Mouse (Mus musculus) regulatory T cell (primary cell): ENCODE data around the gene Ciita.

Experiments
- in situ Hi-C: fragments of 300-600 bp; cut with MboI, MseI; formaldehyde crosslinking; loops from one replicate; pipeline ENCODE4 v1.15.1; 2025; ENCODE audit warnings: high pct_unique_total_duplicates

Gene Ciita

GRCm38 (mm10) chr16:10471950-10472349 is 7.9 kb upstream of the Ciita start:
- in situ Hi-C loops: no loop called here

DNA sequence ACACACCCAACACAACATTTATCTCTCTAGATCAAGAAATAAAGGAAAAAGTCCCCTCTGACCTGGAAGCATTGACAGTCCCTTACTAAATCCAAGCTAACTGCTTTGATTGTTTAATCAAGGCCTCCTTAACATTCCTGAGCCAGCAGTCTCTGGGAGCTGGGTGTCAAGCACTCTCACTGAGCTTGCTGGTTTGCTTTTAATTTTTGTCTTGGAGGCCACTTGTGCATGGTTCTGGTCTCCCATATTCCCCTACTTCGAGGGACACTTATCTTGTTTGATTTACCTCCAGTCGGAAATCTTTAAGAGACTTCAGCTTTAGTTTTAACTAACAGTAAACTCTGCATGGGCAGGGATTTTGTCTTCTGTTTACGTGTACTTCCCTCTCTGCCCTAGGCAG is 4.9 kb upstream of the Ciita start:
- in situ Hi-C loops: loop anchor here (25.0 kb wide), 1 partner anchor 1512 kb away; the partner anchor contains the start of gene Shisa9

GRCm38 (mm10) chr16:10475919-10476318 is 3.9 kb upstream of the Ciita start:
- in situ Hi-C loops: loop anchor here (25.0 kb wide), 1 partner anchor 1511 kb away; the partner anchor contains the start of gene Shisa9

DNA sequence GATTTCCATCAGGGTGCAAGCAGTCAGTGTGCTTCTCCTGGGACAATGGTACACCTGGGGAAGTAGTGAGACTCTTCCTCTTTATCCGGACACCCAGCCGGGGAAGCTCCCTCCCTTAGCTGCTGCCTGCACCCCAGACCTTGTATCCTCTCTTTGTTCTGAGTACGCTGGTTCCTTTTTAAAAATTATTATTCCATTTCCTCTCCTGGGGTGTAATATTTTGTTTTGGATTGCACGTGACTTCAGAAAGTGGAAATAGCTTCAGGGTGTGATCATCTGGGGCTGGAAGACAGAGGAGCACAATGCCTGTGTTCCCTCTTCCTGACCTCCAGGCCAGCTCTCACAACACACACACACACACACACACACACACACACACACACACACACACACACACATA is 2.5 kb downstream of the Ciita start:
- in situ Hi-C loops: loop anchor here (25.0 kb wide), 1 partner anchor 1505 kb away; the partner anchor contains the start of gene Shisa9

GRCm38 (mm10) chr16:10486993-10487392 is 7.1 kb downstream of the Ciita start:
- in situ Hi-C loops: loop anchor here (25.0 kb wide), 1 partner anchor 1500 kb away; the partner anchor contains the start of gene Shisa9

DNA sequence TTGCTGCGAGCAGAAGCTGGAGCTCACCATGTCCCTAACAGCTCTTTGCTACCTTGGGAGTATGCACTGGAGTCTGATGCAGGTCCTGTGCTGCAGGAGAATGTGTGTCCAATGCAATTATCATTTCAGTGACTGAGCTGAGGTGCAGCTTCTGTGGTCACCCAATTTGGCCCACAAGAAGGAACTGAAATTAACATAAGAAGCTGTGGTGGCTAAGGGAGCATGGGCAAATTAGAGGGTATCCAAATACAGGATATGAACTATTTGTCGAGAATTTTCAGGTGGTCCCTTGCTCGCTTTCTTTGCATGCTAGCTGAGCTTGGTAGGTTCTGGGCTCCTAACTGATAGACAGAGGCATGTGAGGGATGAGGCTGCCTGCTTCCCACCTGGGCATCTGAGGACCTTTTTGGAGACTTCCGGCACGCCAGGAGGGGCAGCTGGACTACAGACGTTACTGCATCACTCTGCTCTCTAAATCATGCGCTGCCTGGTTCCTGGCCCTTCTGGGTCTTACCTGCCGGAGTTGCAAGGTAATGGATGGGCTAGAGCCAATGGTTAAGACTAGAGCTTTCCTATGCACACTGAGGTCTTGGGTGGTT is 8.1 kb downstream of the Ciita start:
- in situ Hi-C loops: loop anchor here (25.0 kb wide), 1 partner anchor 1499 kb away; the partner anchor contains the start of gene Shisa9

DNA sequence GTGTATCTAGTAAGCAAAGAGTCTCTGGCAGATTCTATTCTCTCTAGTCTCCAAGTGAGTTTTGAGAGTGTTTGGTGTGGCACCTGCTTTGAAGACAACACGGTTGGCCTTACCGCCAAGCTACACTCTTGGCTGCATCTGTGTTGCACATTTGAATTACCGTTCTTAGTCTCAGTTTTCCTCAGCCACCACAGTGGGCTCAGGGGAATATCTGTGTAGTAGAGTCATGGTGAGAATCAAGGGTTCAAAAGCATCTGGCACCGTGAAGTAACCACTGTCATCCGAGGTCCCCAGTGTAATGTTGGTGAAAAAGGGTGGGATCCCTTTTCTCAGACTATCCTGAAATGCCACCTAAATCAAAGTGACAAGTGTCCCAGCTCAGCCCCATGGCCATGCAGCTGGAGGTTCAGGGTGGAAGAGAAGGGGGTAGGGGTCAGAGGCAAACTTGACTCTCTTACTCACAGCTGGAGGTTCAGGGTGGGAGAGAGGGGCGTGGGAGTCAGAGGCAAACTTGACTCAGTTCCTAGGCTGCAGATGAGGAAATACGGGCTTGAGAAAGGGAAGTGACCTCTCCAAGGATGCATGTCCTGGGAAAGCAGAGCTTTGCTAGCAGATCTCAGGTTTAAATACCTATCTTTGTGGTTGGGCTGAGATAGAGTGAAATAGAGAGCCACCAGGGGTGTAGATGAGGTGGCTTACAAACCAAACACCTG is 9.1 kb downstream of the Ciita start:
- in situ Hi-C loops: loop anchor here (25.0 kb wide), 1 partner anchor 1498 kb away; the partner anchor contains the start of gene Shisa9

- in situ Hi-C loops: loop anchor here (25.0 kb wide), 1 partner anchor 1498 kb away; the partner anchor contains the start of gene Shisa9
Observed at GRCm38 (mm10) chr16:10489483-10489882, 9.6 kb downstream of the Ciita start.

- in situ Hi-C loops: loop anchor here (25.0 kb wide), 1 partner anchor 1497 kb away; the partner anchor contains the start of gene Shisa9
Observed at GRCm38 (mm10) chr16:10489904-10490457, 10.1 kb downstream of the Ciita start.

GRCm38 (mm10) chr16:10490503-10491150 is 10.8 kb downstream of the Ciita start:
- in situ Hi-C loops: loop anchor here (25.0 kb wide), 1 partner anchor 1497 kb away; the partner anchor contains the start of gene Shisa9

DNA sequence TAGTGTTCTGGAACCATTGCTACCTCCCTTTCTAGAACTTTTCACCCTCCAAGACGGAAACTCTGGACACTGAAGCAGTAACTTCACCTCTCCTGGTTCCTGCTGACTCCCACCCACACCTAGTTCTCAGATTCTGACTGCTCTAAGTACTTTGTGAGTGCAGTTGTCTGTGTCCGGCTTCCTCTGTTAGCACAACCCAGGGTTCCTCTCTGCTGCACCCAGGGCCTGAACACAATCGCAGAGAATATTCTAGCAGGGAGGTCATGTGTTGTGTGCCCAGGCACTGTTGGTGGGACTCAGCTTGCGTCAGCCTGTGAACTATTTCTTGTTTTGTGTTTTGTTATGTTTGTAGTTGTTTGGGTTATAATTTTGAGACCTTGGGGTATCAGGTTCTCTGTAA is 11.9 kb downstream of the Ciita start:
- in situ Hi-C loops: loop anchor here (25.0 kb wide), 1 partner anchor 1496 kb away; the partner anchor contains the start of gene Shisa9

DNA sequence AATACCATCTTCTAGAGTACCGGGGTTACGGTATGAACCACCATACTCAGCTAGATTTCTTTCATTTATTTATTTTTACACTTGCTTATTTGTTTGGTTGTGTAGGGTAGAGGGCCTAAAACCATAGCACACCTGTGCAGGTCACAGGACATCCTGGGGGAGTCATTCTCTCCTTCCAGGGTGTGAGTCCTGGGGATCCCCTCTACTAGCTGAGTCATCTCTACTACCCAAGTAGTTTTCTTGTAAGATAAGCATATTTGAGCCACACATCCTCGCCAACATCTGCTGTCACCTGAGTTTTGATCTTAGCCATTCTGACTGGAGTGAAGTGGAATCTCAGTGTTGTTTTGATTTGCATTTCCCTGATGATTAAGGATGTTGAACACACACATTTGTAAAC is 12.7 kb downstream of the Ciita start:
- in situ Hi-C loops: loop anchor here (25.0 kb wide), 1 partner anchor 1495 kb away; the partner anchor contains the start of gene Shisa9

DNA sequence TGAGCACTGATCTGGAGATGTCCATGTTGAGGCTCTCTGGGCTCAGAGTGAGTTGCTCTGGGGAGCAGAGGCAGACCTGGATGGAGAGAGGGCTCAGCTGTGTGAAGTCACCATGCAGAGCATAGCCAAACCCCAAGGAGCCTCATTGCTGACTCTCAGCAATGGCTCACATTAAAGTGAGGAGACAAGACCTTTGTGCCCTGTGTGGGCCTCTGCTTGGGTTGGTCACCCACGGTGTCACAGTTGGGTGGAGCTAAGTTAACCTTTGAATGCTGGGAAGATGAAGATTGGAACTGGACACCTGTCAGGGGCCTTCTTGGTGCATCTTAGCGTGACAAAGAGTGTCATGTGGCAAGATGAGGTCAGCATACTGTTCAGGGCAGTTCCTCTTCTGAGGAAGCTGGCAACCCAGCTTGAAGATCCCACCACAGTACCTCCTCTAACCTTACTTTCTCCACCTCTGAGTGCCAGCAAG is 16.0 kb downstream of the Ciita start:
- in situ Hi-C loops: loop anchor here (25.0 kb wide), 1 partner anchor 1491 kb away; the partner anchor contains the start of gene Shisa9

DNA sequence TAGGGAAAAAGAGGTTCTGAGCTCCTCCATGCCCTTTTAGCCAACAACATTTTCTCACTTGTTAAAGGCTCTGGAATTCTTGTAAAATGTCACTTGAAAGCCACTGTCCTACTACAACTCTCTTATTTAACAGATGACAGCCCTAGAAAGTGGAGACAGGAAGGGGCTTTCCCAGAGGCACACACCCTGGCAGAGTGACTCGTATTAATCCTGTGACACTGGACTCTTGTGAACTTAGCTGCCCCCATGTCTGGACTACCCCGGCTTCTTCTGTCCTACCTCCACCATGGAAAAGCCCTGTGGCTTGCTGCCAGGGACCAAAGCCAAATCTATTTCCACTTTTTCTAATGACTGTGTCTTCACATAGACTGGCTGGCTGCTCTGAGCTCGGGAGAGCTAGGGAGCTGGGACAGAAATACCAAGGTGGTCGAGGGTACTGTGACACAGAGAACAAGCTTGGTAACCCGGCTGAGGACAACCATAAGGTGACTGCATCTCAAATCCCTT is 18.3 kb downstream of the Ciita start:
- in situ Hi-C loops: loop anchor here (25.0 kb wide), 1 partner anchor 1489 kb away; the partner anchor contains the start of gene Shisa9

- in situ Hi-C loops: loop anchor here (25.0 kb wide), 1 partner anchor 1488 kb away; the partner anchor contains the start of gene Shisa9
Observed at GRCm38 (mm10) chr16:10499122-10499521, 19.3 kb downstream of the Ciita start.

DNA sequence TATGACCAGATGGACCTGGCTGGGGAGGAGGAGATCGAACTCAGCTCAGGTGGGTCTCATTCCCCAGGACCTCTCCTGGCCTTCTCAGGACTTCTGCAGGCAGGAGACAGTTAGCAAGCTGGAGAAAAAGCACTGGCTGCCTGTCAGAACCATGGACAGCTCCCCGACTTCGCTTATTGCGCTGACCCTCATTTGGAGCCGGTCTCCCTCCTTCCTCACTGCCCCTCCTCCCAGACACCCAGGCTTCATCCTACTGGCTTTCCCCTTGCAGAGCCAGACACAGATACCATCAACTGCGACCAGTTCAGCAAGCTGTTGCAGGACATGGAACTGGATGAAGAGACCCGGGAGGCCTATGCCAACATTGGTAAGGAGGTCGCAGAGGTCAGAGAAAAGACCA is 22.0 kb downstream of the Ciita start:
- in situ Hi-C loops: loop anchor here (25.0 kb wide), 1 partner anchor 215 kb away; no protein-coding TSS in a partner anchor

- in situ Hi-C loops: loop anchor here (25.0 kb wide), 1 partner anchor 216 kb away; no protein-coding TSS in a partner anchor
Observed at GRCm38 (mm10) chr16:10503058-10503457, 23.2 kb downstream of the Ciita start.

GRCm38 (mm10) chr16:10507445-10507844 is 27.6 kb downstream of the Ciita start:
- in situ Hi-C loops: loop anchor here (25.0 kb wide), 1 partner anchor 220 kb away; no protein-coding TSS in a partner anchor

DNA sequence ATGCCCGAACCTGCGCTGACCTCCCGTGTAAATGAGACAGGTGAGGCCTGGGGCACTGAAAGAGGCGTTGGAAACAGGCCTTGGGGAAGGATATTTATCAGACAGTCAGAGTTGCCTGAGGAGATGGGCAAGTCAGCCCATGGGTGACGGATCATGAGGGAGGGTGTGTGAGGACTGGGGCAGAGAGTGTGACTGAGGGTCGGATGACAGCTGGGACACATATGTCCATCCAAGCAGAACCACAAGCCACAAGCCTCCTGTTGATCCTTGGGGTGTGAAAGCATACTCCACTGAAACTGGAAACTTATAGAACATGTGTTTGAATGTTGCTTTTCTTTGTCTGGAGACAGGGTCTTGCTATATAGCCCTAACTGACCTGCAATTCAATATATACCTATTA is 28.8 kb downstream of the Ciita start:
- in situ Hi-C loops: loop anchor here (25.0 kb wide), 1 partner anchor 221 kb away; no protein-coding TSS in a partner anchor

- in situ Hi-C loops: loop anchor here (25.0 kb wide), 1 partner anchor 223 kb away; no protein-coding TSS in a partner anchor
Observed at GRCm38 (mm10) chr16:10510477-10511133, 30.7 kb downstream of the Ciita start.
